Mouse (Mus musculus) CH12.LX (cell line): ENCODE measurements at regions not wholly inside any gene's neighbourhood (a gene's known extent, or its start where the extent isn't known, plus 50 kb on each side); places are given as distances from the start of the nearest gene placed in this dataset.

ENCODE experiments used
- DNase-seq: peaks from one replicate; pipeline ENCODE4 v3.0.0-alpha.2; 2013; ENCODE audit errors: extremely low read depth
- H3K27ac ChIP-seq: 2 replicates; pipeline ENCODE4 v1.5.1; 2012; ENCODE audit warnings: low read depth, mild to moderate bottlenecking, control low read depth, moderate library complexity; ENCODE audit not compliant: insufficient read depth
- H3K27me3 ChIP-seq: replicated peaks from 2 replicates; pipeline ENCODE3; 2012; ENCODE audit warnings: inconsistent platforms
- H3K36me3 ChIP-seq, 2 experiments: replicated peaks in 1 of 2; 2 replicates each; pipeline versions ENCODE3 to v1.6.1; 2012; ENCODE audit warnings: inconsistent platforms in 1 of 2, low read length in 1 of 2, mild to moderate bottlenecking in 1 of 2, mixed read lengths in 1 of 2, moderate library complexity in 1 of 2; ENCODE audit not compliant: control insufficient read depth in 1 of 2, insufficient read depth in 1 of 2
- H3K4me1 ChIP-seq, 2 experiments: 2 replicates each; pipeline ENCODE4 v1.6.1; 2012; ENCODE audit warnings: inconsistent platforms in 1 of 2, moderate library complexity in 1 of 2; ENCODE audit not compliant: insufficient read depth in 2 of 2, control insufficient read depth in 1 of 2
- H3K4me2 ChIP-seq: 2 replicates; pipeline ENCODE4 v1.6.1; 2012; ENCODE audit warnings: low read depth, mild to moderate bottlenecking, control low read depth; ENCODE audit not compliant: poor library complexity, insufficient read depth, severe bottlenecking
- H3K4me3 ChIP-seq, 3 experiments: fragments of 150-350 bp in 1 of 3; sonication (generic) in 1 of 3; replicated peaks in 1 of 3; 2 replicates each; pipeline versions ENCODE3 to v1.5.1; 2011 to 2012; ENCODE audit warnings: low read depth in 2 of 3, low read length in 2 of 3, mild to moderate bottlenecking in 2 of 3, moderate library complexity in 2 of 3, control low read depth in 1 of 3, improper control_type of control experiment in 1 of 3, inconsistent platforms in 1 of 3, mixed read lengths in 1 of 3; ENCODE audit not compliant: poor library complexity in 1 of 3
- H3K79me2 ChIP-seq: replicated peaks from 2 replicates; pipeline ENCODE4 v1.6.1; 2012; ENCODE audit warnings: mild to moderate bottlenecking, moderate library complexity; ENCODE audit not compliant: control insufficient read depth, poor library complexity, insufficient read depth, severe bottlenecking; ENCODE audit errors: extremely low read depth
- H3K9ac ChIP-seq: 2 replicates; pipeline ENCODE4 v1.6.1; 2012; ENCODE audit warnings: low read depth, mild to moderate bottlenecking, control low read depth, moderate library complexity; ENCODE audit not compliant: insufficient read depth
- H3K9me3 ChIP-seq: replicated peaks from 2 replicates; pipeline ENCODE3; 2012; ENCODE audit warnings: low read length, inconsistent platforms, mixed read lengths
- CHD1 ChIP-seq: IDR thresholded peaks from 2 replicates; pipeline ENCODE4 v1.6.1; 2012; ENCODE audit warnings: low read depth, low read length, improper control_type of control experiment, inconsistent platforms
- CHD2 ChIP-seq: IDR thresholded peaks from 2 replicates; pipeline ENCODE4 v1.6.1; 2011; ENCODE audit warnings: low read length, improper control_type of control experiment
- CTCF ChIP-seq, 2 experiments: IDR thresholded peaks in 1 of 2; conservative IDR thresholded peaks in 1 of 2; 2 replicates each; pipeline ENCODE4 v1.5.1; 2011 to 2012; ENCODE audit warnings: low read depth in 2 of 2, low read length in 2 of 2, improper control_type of control experiment in 1 of 2, inconsistent platforms in 1 of 2, mild to moderate bottlenecking in 1 of 2, moderate library complexity in 1 of 2
- EP300 ChIP-seq: IDR thresholded peaks from 2 replicates; pipeline ENCODE4 v1.6.1; 2011; ENCODE audit warnings: low read length, improper control_type of control experiment
- HCFC1 ChIP-seq: IDR thresholded peaks from 2 replicates; pipeline ENCODE4 v1.6.1; 2012; ENCODE audit warnings: low read depth, mild to moderate bottlenecking, inconsistent platforms, low read length, improper control_type of control experiment
- JUN ChIP-seq: IDR thresholded peaks from 2 replicates; pipeline ENCODE4 v1.6.1; 2011; ENCODE audit warnings: low read depth, mild to moderate bottlenecking, low read length, improper control_type of control experiment, moderate library complexity; ENCODE audit not compliant: insufficient read depth
- JUND ChIP-seq: conservative IDR thresholded peaks from 2 replicates; pipeline ENCODE4 v1.6.1; 2011; ENCODE audit warnings: low read depth, low read length, improper control_type of control experiment
- KAT2A ChIP-seq: IDR thresholded peaks from 2 replicates; pipeline ENCODE4 v1.6.1; 2012; ENCODE audit warnings: low read length, improper control_type of control experiment, inconsistent platforms; ENCODE audit not compliant: insufficient replicate concordance
- MAFK ChIP-seq: IDR thresholded peaks from 2 replicates; pipeline ENCODE4 v1.6.1; 2011; ENCODE audit warnings: low read length, improper control_type of control experiment; ENCODE audit not compliant: insufficient replicate concordance
- MEF2A ChIP-seq: IDR thresholded peaks from 2 replicates; pipeline ENCODE4 v1.6.1; 2014; ENCODE audit warnings: low read depth, mild to moderate bottlenecking, inconsistent platforms, low read length, improper control_type of control experiment, borderline replicate concordance
- MXI1 ChIP-seq: IDR thresholded peaks from 2 replicates; pipeline ENCODE4 v1.6.1; 2011; ENCODE audit warnings: mild to moderate bottlenecking, low read depth, low read length, improper control_type of control experiment
- RAD21 ChIP-seq: IDR thresholded peaks from 2 replicates; pipeline ENCODE4 v1.6.1; 2011; ENCODE audit warnings: low read depth, mild to moderate bottlenecking, low read length, improper control_type of control experiment, moderate library complexity
- RCOR1 ChIP-seq: conservative IDR thresholded peaks from 2 replicates; pipeline ENCODE4 v1.6.1; 2012; ENCODE audit warnings: low read depth, mild to moderate bottlenecking, inconsistent platforms, low read length, improper control_type of control experiment
- SMC3 ChIP-seq: IDR thresholded peaks from 2 replicates; pipeline ENCODE4 v1.6.1; 2011; ENCODE audit warnings: low read depth, low read length, improper control_type of control experiment
- USF1 ChIP-seq: IDR thresholded peaks from 2 replicates; pipeline ENCODE4 v1.6.1; 2014; ENCODE audit warnings: low read depth, mild to moderate bottlenecking, inconsistent platforms, low read length, improper control_type of control experiment
- ZC3H11A ChIP-seq: IDR thresholded peaks from 2 replicates; pipeline ENCODE4 v1.6.1; 2012; ENCODE audit warnings: low read depth, mild to moderate bottlenecking, inconsistent platforms, low read length, improper control_type of control experiment
- ZKSCAN1 ChIP-seq: IDR thresholded peaks from 2 replicates; pipeline ENCODE4 v1.6.1; 2012; ENCODE audit warnings: low read depth, inconsistent platforms, low read length, improper control_type of control experiment, borderline replicate concordance
- ZMIZ1 ChIP-seq: IDR thresholded peaks from 2 replicates; pipeline ENCODE4 v1.6.1; 2012; ENCODE audit warnings: low read depth, mild to moderate bottlenecking, inconsistent platforms, low read length, improper control_type of control experiment
- dilution Hi-C: fragments of 300-500 bp; cut with MboI; formaldehyde crosslinking; loops from 2 replicates; pipeline ENCODE4 v1.14.3; 2020; ENCODE audit warnings: low sequenced_read_pairs; ENCODE audit not compliant: extremely low pct_unique_long_range_greater_than_20kb, extremely low pct_ligation_motif_present
- in situ Hi-C: fragments of 300-500 bp; cut with MboI; formaldehyde crosslinking; loops from 3 replicates; pipeline ENCODE4 v1.14.3; 2019; ENCODE audit warnings: low sequenced_read_pairs, low pct_ligation_motif_present, low pct_unique_long_range_greater_than_20kb, mixed read lengths

GRCm38 (mm10) chr15:87437611-87438010 lies 106.5 kb upstream of the Fam19a5 start:
- Histone ChIP-seq H3K4me1 (no peaks in the 10 kb centered on the region), H3K79me2 (no peaks in the 10 kb centered on the region), H3K36me3 (no peaks in the 10 kb centered on the region), H3K4me3 (no peak overlapping the region), H3K4me2 (no peak overlapping the region), H3K9ac (no peak overlapping the region), H3K9me3 (peaks cover 81% of the 10 kb centered on the region), H3K27me3 (no peaks in the 10 kb centered on the region), H3K27ac (no peak overlapping the region)
- in situ Hi-C loops (no loop called here), dilution Hi-C loops (no loop called here)
- no peak for DNase-seq
- no peak for TF ChIP-seq USF1
- TF ChIP-seq CHD1, result no peak
- TF ChIP-seq JUND, result no peak
- TF ChIP-seq ZC3H11A, result no peak
- no peak for TF ChIP-seq MEF2A
- TF ChIP-seq KAT2A, result no peak
- TF ChIP-seq JUN, result no peak
- no peak for TF ChIP-seq MAFK
- no peak for TF ChIP-seq MXI1
- TF ChIP-seq ZMIZ1, result no peak

- no peak overlapping the region for H3K4me2 ChIP-seq
- H3K9me3 ChIP-seq, result peaks cover 72% of the 10 kb centered on the region
- H3K27me3 ChIP-seq, result no peaks in the 10 kb centered on the region
- in situ Hi-C loops, result no loop called here
- TF ChIP-seq ZKSCAN1, result no peak
- no peak for TF ChIP-seq ZC3H11A
- TF ChIP-seq HCFC1, result no peak
- no peak for TF ChIP-seq RCOR1
- no peak for TF ChIP-seq EP300
- TF ChIP-seq CHD2, result no peak
- TF ChIP-seq CTCF (conservative IDR thresholded peaks at IDR 0.05 in 1 of 2, IDR thresholded peaks at IDR 0.05 in 1 of 2; ENCODE audit: low read depth in 2 of 2, low read length in 2 of 2), result no peak
- no peak for TF ChIP-seq USF1
- no peak for TF ChIP-seq SMC3
- TF ChIP-seq RAD21, result no peak
- TF ChIP-seq, all 38 proteins: peak for 0
- no peak overlapping the region for H3K4me3 ChIP-seq
- DNase-seq, result no peak
- H3K36me3 ChIP-seq, result no peaks in the 10 kb centered on the region
- dilution Hi-C loops, result no loop called here
- H3K9ac ChIP-seq, result no peak overlapping the region
- no peaks in the 10 kb centered on the region for H3K79me2 ChIP-seq
- H3K27ac ChIP-seq, result no peak overlapping the region
- no peaks in the 10 kb centered on the region for H3K4me1 ChIP-seq
Observed at GRCm38 (mm10) chr15:87458932-87459331, 85.2 kb upstream of the Fam19a5 start.
